Mouse (Mus musculus) MEL (cell line): ENCODE results near the gene Ubb. TPM values are rescaled to one million over a fixed set of nuclear protein-coding genes. Genes with fewer than 3 reads are reported as not detected.

ENCODE experiments used
- DNase-seq: peaks from one replicate; pipeline ENCODE4 v3.0.0; 2011; ENCODE audit warnings: low read depth, low spot score
- H3K27ac ChIP-seq: 2 replicates; pipeline ENCODE4 v1.5.1; 2012; ENCODE audit warnings: low read depth, mild to moderate bottlenecking, control low read depth, low read length, moderate library complexity; ENCODE audit not compliant: control insufficient read depth
- H3K27me3 ChIP-seq, 2 experiments: fragments of 150-350 bp in 1 of 2; sonication (generic) in 1 of 2; 2 replicates each; pipeline ENCODE4 v1.6.1; 2012; ENCODE audit warnings: low read length in 2 of 2, mild to moderate bottlenecking in 2 of 2, improper control_type of control experiment in 1 of 2, moderate library complexity in 1 of 2; ENCODE audit not compliant: insufficient read depth in 2 of 2, control insufficient read depth in 1 of 2
- H3K36me3 ChIP-seq, 2 experiments: 2 replicates each; pipeline ENCODE4 v1.6.1; 2012 to 2014; ENCODE audit warnings: low read length in 2 of 2, improper control_type of control experiment in 1 of 2, inconsistent platforms in 1 of 2, mild to moderate bottlenecking in 1 of 2; ENCODE audit not compliant: insufficient read depth in 2 of 2, control insufficient read depth in 1 of 2
- H3K4me1 ChIP-seq, 2 experiments: fragments of 150-350 bp in 1 of 2; sonication (generic) in 1 of 2; 2 replicates each; pipeline ENCODE4 v1.6.1; 2012; ENCODE audit warnings: low read length in 2 of 2, improper control_type of control experiment in 1 of 2, mild to moderate bottlenecking in 1 of 2; ENCODE audit not compliant: insufficient read depth in 2 of 2, control insufficient read depth in 1 of 2
- H3K4me3 ChIP-seq, 2 experiments: fragments of 150-350 bp in 1 of 2; sonication (generic) in 1 of 2; 2 replicates each; pipeline ENCODE4 v1.5.1; 2012; ENCODE audit warnings: low read depth in 2 of 2, low read length in 2 of 2, mild to moderate bottlenecking in 2 of 2, moderate library complexity in 2 of 2, control low read depth in 1 of 2, improper control_type of control experiment in 1 of 2; ENCODE audit not compliant: control insufficient read depth in 1 of 2, insufficient read depth in 1 of 2
- H3K79me2 ChIP-seq: 2 replicates; pipeline ENCODE4 v1.6.1; 2012; ENCODE audit warnings: mild to moderate bottlenecking, low read length, moderate library complexity; ENCODE audit not compliant: control insufficient read depth, poor library complexity, insufficient read depth
- H3K9ac ChIP-seq: 2 replicates; pipeline ENCODE4 v1.6.1; 2012; ENCODE audit warnings: low read depth, mild to moderate bottlenecking, control low read depth, low read length, moderate library complexity; ENCODE audit not compliant: control insufficient read depth, poor library complexity, severe bottlenecking
- H3K9me3 ChIP-seq: fragments of 150-350 bp; sonication (generic); replicated peaks from 2 replicates; pipeline ENCODE4 v1.6.1; 2012; ENCODE audit warnings: mild to moderate bottlenecking, low read length, improper control_type of control experiment, moderate library complexity; ENCODE audit not compliant: insufficient read depth
- BHLHE40 ChIP-seq: IDR thresholded peaks from 2 replicates; pipeline ENCODE4 v1.6.1; 2012; ENCODE audit warnings: low read depth, mild to moderate bottlenecking, inconsistent platforms, low read length, improper control_type of control experiment, borderline replicate concordance
- CHD2 ChIP-seq: IDR thresholded peaks from 2 replicates; pipeline ENCODE4 v1.6.1; 2011; ENCODE audit warnings: low read length, improper control_type of control experiment
- E2F4 ChIP-seq: IDR thresholded peaks from 2 replicates; pipeline ENCODE4 v1.6.1; 2011; ENCODE audit warnings: low read depth, low read length, improper control_type of control experiment, borderline replicate concordance
- EP300 ChIP-seq, 2 experiments: IDR thresholded peaks; 2 replicates each; pipeline ENCODE4 v1.6.1; 2011; ENCODE audit warnings: improper control_type of control experiment in 2 of 2, low read length in 2 of 2, low read depth in 1 of 2, mild to moderate bottlenecking in 1 of 2
- HCFC1 ChIP-seq: IDR thresholded peaks from 2 replicates; pipeline ENCODE4 v1.6.1; 2012; ENCODE audit warnings: low read depth, mild to moderate bottlenecking, inconsistent platforms, low read length, improper control_type of control experiment, moderate library complexity
- MAFK ChIP-seq: IDR thresholded peaks from 2 replicates; pipeline ENCODE4 v1.6.1; 2011; ENCODE audit warnings: low read depth, mild to moderate bottlenecking, low read length, improper control_type of control experiment, borderline replicate concordance
- MXI1 ChIP-seq: IDR thresholded peaks from 2 replicates; pipeline ENCODE4 v1.6.1; 2011; ENCODE audit warnings: mild to moderate bottlenecking, low read depth, low read length, improper control_type of control experiment
- NRF1 ChIP-seq: IDR thresholded peaks from 2 replicates; pipeline ENCODE4 v1.6.1; 2014; ENCODE audit warnings: low read depth, mild to moderate bottlenecking, inconsistent platforms, low read length, improper control_type of control experiment, moderate library complexity; ENCODE audit not compliant: poor library complexity, insufficient read depth, severe bottlenecking
- POLR2A ChIP-seq, 2 experiments: IDR thresholded peaks; 2 replicates each; pipeline ENCODE4 v1.6.1; 2011 to 2012; ENCODE audit warnings: low read length in 2 of 2, mild to moderate bottlenecking in 2 of 2, control low read depth in 1 of 2, improper control_type of control experiment in 1 of 2, low read depth in 1 of 2, moderate library complexity in 1 of 2; ENCODE audit not compliant: control insufficient read depth in 1 of 2, insufficient read depth in 1 of 2, poor library complexity in 1 of 2
- POLR2AphosphoS2 ChIP-seq: IDR thresholded peaks from 2 replicates; pipeline ENCODE4 v1.6.1; 2011; ENCODE audit warnings: low read length, improper control_type of control experiment
- RAD21 ChIP-seq: IDR thresholded peaks from 2 replicates; pipeline ENCODE4 v1.6.1; 2011; ENCODE audit warnings: mild to moderate bottlenecking, low read depth, low read length, improper control_type of control experiment
- SMC3 ChIP-seq: IDR thresholded peaks from 2 replicates; pipeline ENCODE4 v1.6.1; 2011; ENCODE audit warnings: low read depth, low read length, improper control_type of control experiment
- TAL1 ChIP-seq: IDR thresholded peaks from 2 replicates; pipeline ENCODE4 v1.6.1; 2012; ENCODE audit warnings: mild to moderate bottlenecking, inconsistent platforms, low read length, moderate library complexity, mixed read lengths
- TBP ChIP-seq: IDR thresholded peaks from 2 replicates; pipeline ENCODE4 v1.8.0; 2011; ENCODE audit warnings: low read depth, low read length, improper control_type of control experiment
- TCF12 ChIP-seq: IDR thresholded peaks from 2 replicates; pipeline ENCODE4 v1.6.1; 2014; ENCODE audit warnings: low read depth, mild to moderate bottlenecking, inconsistent platforms, low read length, improper control_type of control experiment, moderate library complexity
- USF2 ChIP-seq, 2 experiments: IDR thresholded peaks; 2 replicates each; pipeline ENCODE4 v1.6.1; 2011 to 2012; ENCODE audit warnings: improper control_type of control experiment in 2 of 2, low read length in 2 of 2, borderline replicate concordance in 1 of 2, inconsistent platforms in 1 of 2, low read depth in 1 of 2, mild to moderate bottlenecking in 1 of 2; ENCODE audit not compliant: insufficient read depth in 1 of 2
- ZMIZ1 ChIP-seq: IDR thresholded peaks from 2 replicates; pipeline ENCODE4 v1.6.1; 2012; ENCODE audit warnings: low read depth, mild to moderate bottlenecking, inconsistent platforms, low read length, improper control_type of control experiment, moderate library complexity
- polyA plus RNA-seq, 2 experiments: library from polyadenylated mRNA; stranded (reverse) in 1 of 2; unstranded in 1 of 2; fragments of >175 nt in 1 of 2; fragments of >200 nt in 1 of 2; gene quantifications; 2 replicates each; pipeline versions ENCODE4 v1.2.1 to v1.2.4; 2012; ENCODE audit warnings: low replicate concordance in 2 of 2, low read depth in 1 of 2; ENCODE audit not compliant: insufficient read length in 2 of 2, insufficient read depth in 1 of 2, missing spikeins in 1 of 2
- total RNA-seq: library from RNA; depleted of rRNA; stranded (reverse); fragments of 300-350 nt; gene quantifications from 2 replicates; pipeline ENCODE4 v1.2.3, GENCODE M21; 2012

The Ubb gene
- total and polyA plus RNA-seq, 3 experiments, result 1,800 to 1,877 TPM; not detected in 1

DNA sequence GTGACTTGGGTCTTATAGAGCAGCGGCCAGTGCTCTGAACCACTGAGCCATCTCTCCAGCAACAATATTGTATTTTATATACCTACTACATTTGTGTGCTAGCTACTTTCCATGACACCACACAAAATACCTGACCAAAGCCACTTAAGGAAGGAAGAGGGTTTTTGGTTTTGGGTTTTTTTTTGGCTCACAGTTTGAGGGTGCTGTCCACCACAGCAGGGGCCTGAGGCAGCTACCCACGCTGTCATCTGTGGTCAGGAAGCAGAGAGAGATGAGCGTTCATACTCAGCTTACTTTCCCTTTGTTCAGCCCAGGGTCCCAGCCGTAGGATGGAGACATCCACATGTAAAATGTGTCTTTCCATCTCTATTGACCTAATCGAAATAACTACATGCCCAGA lies 36.1 kb downstream of the Ubb start:
- no peaks in the 10 kb centered on the region for H3K27me3 ChIP-seq
- no peak for TF ChIP-seq SMC3
- no peak for TF ChIP-seq TCF12
- no peak for TF ChIP-seq TAL1
- no peak for TF ChIP-seq USF2 (IDR thresholded peaks at IDR 0.05; ENCODE audit: borderline replicate concordance in 1 of 2, insufficient read depth in 1 of 2, low read depth in 1 of 2, low read length in 2 of 2)
- TF ChIP-seq BHLHE40, result no peak
- TF ChIP-seq NRF1, result no peak
- no peak for TF ChIP-seq TBP
- no peak for TF ChIP-seq ZMIZ1
- TF ChIP-seq HCFC1, result no peak
- no peak for TF ChIP-seq CHD2
- no peak overlapping the region for H3K27ac ChIP-seq
- H3K79me2 ChIP-seq, result no peaks in the 10 kb centered on the region
- no peak overlapping the region for H3K4me3 ChIP-seq
- H3K9ac ChIP-seq, result no peak overlapping the region
- no peaks in the 10 kb centered on the region; a peak in 2 of 4 replicates for H3K36me3 ChIP-seq
- no peaks in the 10 kb centered on the region for H3K9me3 ChIP-seq
- no peak for DNase-seq
- H3K4me1 ChIP-seq, result no peaks in the 10 kb centered on the region

DNA sequence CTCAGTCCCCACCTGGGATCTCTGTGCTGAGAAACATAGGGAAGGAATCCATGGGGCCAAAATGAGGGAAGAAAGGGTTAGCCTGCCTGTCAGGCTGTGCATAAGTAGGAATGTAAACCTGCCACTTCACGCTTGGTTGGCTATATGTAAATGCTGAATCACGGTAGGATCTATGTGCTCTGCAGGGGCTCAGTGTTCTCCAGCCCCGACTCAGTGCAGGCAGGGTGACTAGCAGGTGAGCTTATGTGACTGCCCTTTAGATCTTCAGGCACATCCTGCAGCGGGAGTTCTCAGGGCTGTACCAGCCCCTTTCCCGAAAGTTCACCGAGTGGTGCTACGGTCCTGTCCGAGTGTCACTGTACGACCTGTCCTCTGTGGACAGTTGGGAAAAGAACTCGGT lies 38.4 kb downstream of the Ubb start:
- Histone ChIP-seq H3K9ac (no peak overlapping the region), H3K79me2 (no peaks in the 10 kb centered on the region), H3K36me3 (peaks cover 0 to 2% of the 10 kb centered on the region in 2 experiments; a peak in 3 of 4 replicates), H3K4me1 (0 out of 4 replicates have a peak, but pooled peaks cover 0 to 7% of the 10 kb centered on the region in 2 experiments), H3K9me3 (no peaks in the 10 kb centered on the region), H3K27ac (no peak overlapping the region), H3K27me3 (no peaks in the 10 kb centered on the region), H3K4me3 (no peak overlapping the region)
- TF ChIP-seq EP300 (IDR thresholded peaks at IDR 0.05; ENCODE audit: low read depth in 1 of 2, low read length in 2 of 2) (no peak), POLR2A (IDR thresholded peaks at IDR 0.05; ENCODE audit: control insufficient read depth in 1 of 2, insufficient read depth in 1 of 2, low read depth in 1 of 2, low read length in 2 of 2, poor library complexity in 1 of 2) (no peak), CHD2 (no peak), MAFK (no peak), E2F4 (no peak), RAD21 (no peak), POLR2AphosphoS2 (no peak), MXI1 (no peak)
- no peak for DNase-seq
